Mouse (Mus musculus) midbrain, embryonic 12.5 days (tissue): ENCODE measurements at regions not wholly inside any gene's neighbourhood (a gene's known extent, or its start where the extent isn't known, plus 50 kb on each side); places are given as distances from the start of the nearest gene placed in this dataset.
A peak's percentile ranks its signal among the peaks of the same experiment; 100 is the strongest.
"Not testable (repeated sequence)": the region's sequence is repeated elsewhere in the genome, so short reads cannot be mapped to it uniquely, and the experiment has no call there.

Experiments
- ATAC-seq: fragments of 200-750 bp; cut with Nextera tagmentation; 2 replicates; pipeline ENCODE4 v1.8.0; 2017; ENCODE audit warnings: low read depth, moderate TSS enrichment, moderate library complexity; ENCODE audit not compliant: low FRiP score
- H3K27ac ChIP-seq: fragments of 300-500 bp; sonication (generic); replicated peaks from 2 replicates; pipeline ENCODE4 v1.5.1; 2016; ENCODE audit warnings: mild to moderate bottlenecking
- H3K27me3 ChIP-seq: fragments of 300-500 bp; sonication (generic); 2 replicates; pipeline ENCODE4 v1.6.1; 2016; ENCODE audit warnings: mild to moderate bottlenecking
- H3K36me3 ChIP-seq: fragments of 300-500 bp; sonication (generic); 2 replicates; pipeline ENCODE4 v1.6.1; 2016
- H3K4me1 ChIP-seq: fragments of 300-500 bp; sonication (generic); 2 replicates; pipeline ENCODE4 v1.6.1; 2016
- H3K4me2 ChIP-seq: fragments of 300-500 bp; sonication (generic); replicated peaks from 2 replicates; pipeline ENCODE4 v1.6.1; 2016; ENCODE audit warnings: mild to moderate bottlenecking, moderate library complexity
- H3K4me3 ChIP-seq: fragments of 300-500 bp; sonication (generic); 2 replicates; pipeline ENCODE4 v1.5.1; 2016; ENCODE audit warnings: mild to moderate bottlenecking
- H3K9ac ChIP-seq: fragments of 300-500 bp; sonication (generic); replicated peaks from 2 replicates; pipeline ENCODE4 v1.6.1; 2016; ENCODE audit warnings: mild to moderate bottlenecking, moderate library complexity
- H3K9me3 ChIP-seq: fragments of 300-500 bp; sonication (generic); 2 replicates; pipeline ENCODE4 v1.6.1; 2016; ENCODE audit warnings: mild to moderate bottlenecking
- WGBS: fragments of 180-500 bp; shearing (Covaris S2); methylation state at CpG from one replicate; pipeline ENCODE4 v1.1.7; 2016; 5-methylcytosine and 5-hydroxymethylcytosine counted together

- 0 out of 2 replicates have a peak overlapping the region, but pooled peaks have one; percentile 11 for H3K4me2 ChIP-seq
These were observed 739.1 kb upstream of the Ywhaq start for GRCm38 (mm10) chr12:22156467-22157037.

GRCm38 (mm10) chr12:22155341-22155740 is 737.9 kb upstream of the Ywhaq start:
- H3K27me3 ChIP-seq, H3K27ac ChIP-seq, H3K9me3 ChIP-seq, H3K4me2 ChIP-seq, H3K36me3 ChIP-seq, H3K4me3 ChIP-seq, H3K4me1 ChIP-seq, H3K9ac ChIP-seq, ATAC-seq: not testable (repeated sequence)
- WGBS = 74% methylated on average over 4 of the region's 8 CpGs

More at GRCm38 (mm10) chr12:22156467-22157037, 739.1 kb upstream of the Ywhaq start:
- not testable (repeated sequence) for H3K9me3 ChIP-seq, H3K36me3 ChIP-seq, H3K4me1 ChIP-seq, ATAC-seq, H3K27me3 ChIP-seq, H3K27ac ChIP-seq, H3K9ac ChIP-seq
- 5% methylated on average over 30 of the region's 47 CpGs for WGBS
- peak overlapping the region; percentile 15; the same call in 1 of the 2 replicates for H3K4me3 ChIP-seq
